Mouse (Mus musculus) thymus, adult 2 months (tissue): ENCODE measurements at regions not wholly inside any gene's neighbourhood (a gene's known extent, or its start where the extent isn't known, plus 50 kb on each side); places are given as distances from the start of the nearest gene placed in this dataset.

Source experiments
- CTCF ChIP-seq: fragments of 200-500 bp; IDR thresholded peaks from 2 replicates; pipeline ENCODE4 v1.5.1; 2012; ENCODE audit warnings: mild to moderate bottlenecking, control low read depth, low read length, moderate library complexity, borderline replicate concordance; ENCODE audit not compliant: control insufficient read depth, poor library complexity, insufficient read depth; ENCODE audit errors: extremely low read depth
- POLR2A ChIP-seq: fragments of 200-500 bp; IDR thresholded peaks from 2 replicates; pipeline ENCODE4 v1.6.1; 2012; ENCODE audit warnings: mild to moderate bottlenecking, low read length, control low read depth, moderate library complexity; ENCODE audit not compliant: control insufficient read depth, poor library complexity, insufficient read depth; ENCODE audit errors: extremely low read depth

GRCm38 (mm10) chr1:90710566-90710965, 107.8 kb downstream of the Cops8 start:
- TF ChIP-seq CTCF: no peak
- no peak for TF ChIP-seq POLR2A
